Mouse (Mus musculus) C2C12 (cell line): ENCODE results near the gene Slc6a12.

ENCODE experiments used
- CEBPB ChIP-seq: IDR thresholded peaks from one replicate; pipeline ENCODE4 v1.6.1; 2011; ENCODE audit warnings: low read depth, mild to moderate bottlenecking, control low read depth, moderate library complexity
- CTCF ChIP-seq: IDR thresholded peaks from one replicate; pipeline ENCODE4 v1.5.1; 2011; ENCODE audit not compliant: control insufficient read depth, insufficient read depth, insufficient read length
- FOSL1 ChIP-seq: IDR thresholded peaks from one replicate; pipeline ENCODE4 v1.8.0; 2011; ENCODE audit warnings: mild to moderate bottlenecking, low read length; ENCODE audit not compliant: poor library complexity, insufficient read depth, severe bottlenecking
- MAX ChIP-seq: IDR thresholded peaks from one replicate; pipeline ENCODE4 v1.6.1; 2011; ENCODE audit warnings: mild to moderate bottlenecking, control low read depth
- MYOD1 ChIP-seq: IDR thresholded peaks from one replicate; pipeline ENCODE4 v1.6.1; 2011; ENCODE audit warnings: low read depth; ENCODE audit not compliant: control insufficient read depth, insufficient read length
- MYOG ChIP-seq: IDR thresholded peaks from one replicate; pipeline ENCODE4 v1.6.1; 2011; ENCODE audit not compliant: control insufficient read depth, insufficient read length; ENCODE audit errors: extremely low read depth
- USF1 ChIP-seq: IDR thresholded peaks from one replicate; pipeline ENCODE4 v1.6.1; 2011; ENCODE audit warnings: low read depth, mild to moderate bottlenecking, control low read depth, moderate library complexity

GRCm38 (mm10) chr6:121357232-121357631, 14.4 kb downstream of the Slc6a12 start:
- TF ChIP-seq CTCF (no peak), CEBPB (no peak), USF1 (no peak), MAX (no peak), MYOG (no peak), MYOD1 (no peak), FOSL1 (no peak)
